Mouse (Mus musculus) urinary bladder, adult 18-20 months (tissue): ENCODE measurements around the gene Aspscr1.
"Not testable (repeated sequence)": the region's sequence is repeated elsewhere in the genome, so short reads cannot be mapped to it uniquely, and the experiment has no call there.

Experiments used
- DNase-seq, 2 experiments: peaks; one replicate each; pipeline ENCODE4 v3.0.0; 2022; ENCODE audit warnings: low spot score in 2 of 2, mixed read lengths in 2 of 2

Aspscr1 gene

DNA sequence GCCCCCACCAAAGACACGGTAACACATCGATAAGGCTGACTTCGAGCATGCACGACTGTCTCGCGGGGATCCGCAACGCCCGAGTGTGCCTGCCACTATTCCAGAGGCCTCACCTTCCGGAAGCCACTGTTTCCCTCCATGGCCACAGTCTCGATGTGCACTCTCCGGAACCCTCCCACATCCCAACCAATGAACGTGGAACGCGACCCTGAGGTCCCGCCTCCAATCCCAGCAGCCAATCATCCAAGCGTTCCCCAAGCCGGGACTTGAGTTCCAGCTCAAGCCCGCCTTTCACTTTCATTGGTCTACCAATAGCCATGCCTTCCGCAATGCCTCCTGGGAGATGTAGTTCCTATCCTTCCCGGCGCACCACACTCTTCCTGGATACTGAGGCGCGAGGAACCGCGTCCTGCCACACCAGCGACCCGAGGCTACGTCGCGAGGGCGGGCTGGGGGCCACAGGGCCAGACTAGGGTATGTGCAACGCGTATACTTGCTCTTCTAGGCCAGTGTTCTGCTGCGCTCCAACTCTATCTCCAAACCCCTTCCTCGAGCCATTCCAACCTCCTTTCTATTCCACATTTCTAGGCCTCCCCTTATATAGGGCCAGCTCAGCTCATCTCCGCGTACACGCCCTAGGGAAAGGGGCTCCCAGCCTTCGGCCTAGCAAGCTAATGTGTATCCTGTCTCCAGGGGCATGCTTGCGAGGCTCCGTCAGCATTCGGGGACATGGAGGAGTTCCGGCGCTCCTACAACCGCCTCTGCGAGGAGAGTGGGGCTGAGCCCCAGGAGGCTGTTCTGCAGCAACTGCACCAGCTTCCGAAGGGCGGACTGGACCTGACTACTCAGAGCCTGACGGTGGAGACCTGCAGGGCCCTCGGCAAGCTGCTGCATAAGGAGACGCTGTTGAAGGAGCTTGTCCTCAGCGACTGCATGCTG lies 41.1 kb downstream of the Aspscr1 start, which contains the start of the genes Cenpx and Lrrc45:
Cenpx (minus strand) TSS at position 159 of the 939 bp plus-strand sequence.
Lrrc45 (plus strand) TSS at position 346 of the 939 bp plus-strand sequence.
- DNase-seq: peak; percentile 84 to 97

DNA sequence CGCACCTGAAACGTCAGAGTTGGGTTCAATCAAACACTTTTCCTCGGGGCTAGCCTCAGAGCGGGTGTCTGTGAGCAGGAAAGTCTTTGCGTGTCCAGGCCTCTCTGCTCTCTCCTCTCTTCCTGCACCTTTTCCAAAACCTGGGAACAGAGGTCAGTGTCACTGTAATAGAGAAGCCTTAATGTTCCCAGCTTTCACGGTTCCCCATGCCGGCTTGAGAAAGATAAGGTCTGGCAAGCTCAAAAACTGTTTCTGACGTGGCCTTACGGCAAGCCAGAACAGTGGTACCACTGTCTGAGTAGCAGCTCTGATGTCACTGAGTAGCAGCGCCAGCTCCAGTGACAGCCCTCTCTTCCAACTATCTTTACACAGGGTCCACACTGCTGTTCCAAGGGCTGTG lies 41.8 kb downstream of the Aspscr1 start:
- no peak for DNase-seq

DNA sequence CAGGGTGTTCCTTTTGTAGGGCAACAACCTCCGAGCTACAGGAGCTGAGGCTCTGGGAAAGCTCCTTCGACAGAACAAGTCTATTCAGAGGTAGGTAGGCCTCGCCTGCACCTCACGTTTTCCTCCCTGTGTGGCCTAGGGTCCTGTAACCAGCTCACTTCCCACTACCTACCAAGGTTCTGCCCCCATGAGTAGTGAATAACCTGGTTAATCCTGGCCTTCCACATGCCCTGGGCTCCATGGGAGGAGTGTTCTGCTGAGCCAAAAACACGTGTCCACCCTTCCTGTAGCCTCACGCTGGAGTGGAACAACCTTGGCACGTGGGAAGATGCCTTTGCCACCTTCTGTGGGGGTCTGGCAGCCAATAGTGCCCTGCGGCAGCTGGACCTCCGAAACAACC lies 42.4 kb downstream of the Aspscr1 start:
- DNase-seq: no peak

DNA sequence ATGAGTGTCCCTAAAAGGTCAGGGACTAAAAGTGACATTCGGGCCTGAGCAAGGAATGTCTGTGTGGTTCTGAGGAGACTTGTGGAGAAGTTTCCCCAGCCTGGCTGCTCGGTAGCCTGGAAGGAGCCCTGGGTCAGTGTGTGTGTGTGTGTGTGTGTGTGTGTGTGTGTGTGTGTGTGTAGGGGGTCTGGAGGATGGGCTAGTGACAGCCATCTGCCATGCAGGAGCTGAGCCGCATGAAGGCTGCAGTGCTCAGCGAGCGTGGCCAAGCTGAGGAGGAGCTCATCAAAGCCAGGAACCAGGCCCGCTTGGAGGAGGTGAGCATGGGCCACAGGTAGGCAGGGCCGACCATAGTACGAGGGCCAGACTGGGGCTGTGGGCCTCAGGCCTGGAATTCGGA lies 46.5 kb downstream of the Aspscr1 start:
- no peak for DNase-seq

DNA sequence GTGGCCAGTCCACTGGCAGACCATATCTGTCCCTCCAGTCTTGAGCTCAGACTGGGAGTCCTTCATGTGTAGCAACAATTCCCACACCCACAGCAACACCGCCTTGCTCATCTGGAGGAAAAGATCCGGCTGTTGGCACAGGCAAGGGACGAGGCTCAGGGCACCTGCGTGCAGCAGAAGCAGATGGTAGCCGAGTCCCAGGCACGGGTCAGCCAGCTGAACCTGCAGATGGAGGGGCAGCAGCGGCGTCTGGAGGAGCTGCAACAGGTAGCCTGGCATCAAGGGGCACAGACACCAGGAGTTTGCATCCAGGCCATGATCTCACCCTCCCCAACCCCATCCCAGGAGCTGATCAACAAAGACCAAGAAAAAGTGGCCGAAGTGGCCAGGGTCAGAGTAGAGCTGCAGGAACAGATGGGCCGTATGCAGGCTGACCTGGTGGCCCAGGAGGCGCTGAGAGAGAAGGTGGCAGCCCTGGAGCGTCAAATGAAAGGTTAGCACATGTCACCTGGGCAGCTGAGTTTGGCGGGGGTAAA lies 47.1 kb downstream of the Aspscr1 start:
- no peak for DNase-seq

DNA sequence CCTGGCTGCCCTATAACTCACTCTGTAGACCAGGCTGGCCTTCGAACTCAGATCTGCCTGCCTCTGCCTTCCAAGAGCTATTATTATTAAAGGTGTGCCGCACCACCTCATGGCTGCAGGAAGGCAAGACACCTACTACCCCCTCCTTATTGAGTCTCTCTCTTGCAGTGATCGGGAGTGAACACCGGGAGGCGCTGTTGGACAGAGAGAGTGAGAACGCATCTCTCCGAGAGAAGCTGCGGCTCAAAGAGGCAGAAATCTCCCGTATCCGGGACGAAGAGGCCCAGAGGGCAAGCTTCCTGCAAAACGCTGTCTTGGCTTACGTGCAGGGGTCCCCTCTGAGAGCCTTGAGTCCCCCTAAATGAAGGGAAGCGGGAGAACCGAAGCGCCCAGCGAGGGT lies 47.7 kb downstream of the Aspscr1 start:
- DNase-seq: peak; percentile 80 to 81

DNA sequence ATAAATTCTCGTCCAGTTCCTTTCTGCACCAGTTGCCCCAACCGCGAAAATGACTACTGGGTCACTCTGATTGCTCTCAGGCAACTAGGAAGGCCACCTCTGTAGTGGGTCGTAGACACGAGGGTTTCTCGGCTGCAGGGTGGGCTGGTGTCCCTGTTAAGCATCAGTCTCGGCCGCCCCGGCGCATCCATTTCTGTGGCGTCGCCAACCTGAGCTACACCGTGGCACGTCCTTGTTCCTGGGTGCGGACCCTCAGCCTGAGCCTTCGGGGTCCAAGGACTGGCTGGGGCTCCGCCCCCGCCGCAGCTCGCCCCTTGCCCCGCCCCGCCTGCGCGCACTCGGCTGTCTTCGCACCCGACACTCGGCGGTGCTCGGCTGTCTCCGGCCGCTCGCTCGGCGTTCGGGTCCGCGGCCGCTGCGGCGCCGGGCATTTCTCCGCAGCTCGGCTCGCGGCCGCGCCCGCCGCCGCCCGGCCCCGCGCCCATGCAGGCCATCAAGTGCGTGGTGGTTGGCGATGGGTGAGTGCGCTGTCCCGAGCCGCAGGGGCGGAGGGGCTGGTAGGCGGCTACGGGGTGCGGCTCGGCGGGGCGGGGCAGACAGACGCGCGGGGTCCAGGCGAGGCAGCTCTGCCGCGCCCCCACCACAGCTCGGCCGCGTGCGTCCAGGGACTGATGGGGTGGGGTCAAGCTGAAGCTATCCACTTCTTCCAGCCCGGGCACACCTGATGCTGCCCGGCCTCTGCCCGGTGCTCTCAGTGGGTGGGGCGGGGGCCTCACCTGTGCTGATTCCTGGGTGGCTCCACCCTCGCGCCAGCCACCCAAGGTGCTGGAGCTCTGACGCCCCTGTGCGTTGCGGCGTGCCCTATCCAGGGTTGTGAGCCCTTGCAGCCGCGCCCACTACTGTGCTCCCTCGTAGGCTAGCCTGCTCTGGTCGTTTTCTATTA lies 48.6 kb downstream of the Aspscr1 start, which contains the start of gene Rac3:
Rac3 (plus strand) TSS at position 347 of the 943 bp plus-strand sequence.
- DNase-seq: no peak

DNA sequence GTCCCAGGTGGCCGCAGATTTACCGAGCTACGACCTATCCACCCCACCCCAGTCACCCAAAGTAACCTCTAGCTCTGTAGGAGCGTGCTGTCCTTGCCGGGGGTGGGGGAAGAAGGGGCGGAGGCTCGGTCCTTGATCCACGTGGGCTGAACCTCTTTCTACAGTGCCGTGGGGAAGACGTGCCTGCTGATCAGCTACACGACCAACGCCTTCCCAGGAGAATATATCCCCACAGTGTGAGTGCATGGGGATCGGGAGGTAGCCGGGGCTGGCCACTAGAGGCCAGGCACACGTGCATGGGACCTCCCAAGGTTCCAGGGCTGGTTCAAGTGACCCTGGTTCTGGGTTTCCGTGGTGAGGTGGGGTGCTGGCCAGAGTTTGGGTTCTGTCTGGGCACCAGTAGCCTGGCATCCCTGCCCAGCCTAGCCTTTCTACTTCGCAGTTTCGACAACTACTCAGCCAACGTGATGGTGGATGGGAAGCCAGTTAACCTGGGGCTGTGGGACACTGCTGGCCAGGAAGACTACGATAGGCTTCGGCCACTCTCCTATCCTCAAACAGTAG lies 49.4 kb downstream of the Aspscr1 start:
- no peak for DNase-seq

DNA sequence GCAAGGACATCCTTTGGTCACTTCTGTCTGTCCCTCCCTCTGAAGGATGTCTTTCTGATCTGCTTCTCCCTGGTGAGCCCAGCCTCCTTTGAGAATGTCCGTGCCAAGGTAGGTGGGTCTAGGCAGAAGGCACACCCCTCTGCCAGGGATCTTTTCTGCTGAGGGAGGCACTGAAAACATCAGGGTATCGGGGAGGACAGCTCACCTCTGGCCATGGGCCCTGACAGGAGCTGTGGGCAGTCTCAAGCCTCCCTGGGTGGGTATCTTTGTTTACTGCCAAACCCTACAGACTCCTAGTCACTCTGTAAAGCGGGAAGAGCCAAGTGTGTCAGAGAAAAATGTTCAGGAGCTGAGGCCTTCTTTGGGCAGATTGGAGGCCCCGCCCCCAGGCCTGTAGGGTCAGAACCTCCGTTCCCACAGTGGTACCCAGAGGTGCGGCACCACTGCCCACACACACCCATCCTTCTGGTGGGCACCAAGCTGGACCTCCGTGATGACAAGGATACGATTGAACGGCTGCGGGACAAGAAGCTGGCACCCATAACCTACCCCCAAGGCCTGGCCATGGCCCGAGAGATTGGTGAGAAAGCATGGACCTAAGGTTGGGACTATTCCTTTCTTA lies 50.1 kb downstream of the Aspscr1 start:
- no peak for DNase-seq

DNA sequence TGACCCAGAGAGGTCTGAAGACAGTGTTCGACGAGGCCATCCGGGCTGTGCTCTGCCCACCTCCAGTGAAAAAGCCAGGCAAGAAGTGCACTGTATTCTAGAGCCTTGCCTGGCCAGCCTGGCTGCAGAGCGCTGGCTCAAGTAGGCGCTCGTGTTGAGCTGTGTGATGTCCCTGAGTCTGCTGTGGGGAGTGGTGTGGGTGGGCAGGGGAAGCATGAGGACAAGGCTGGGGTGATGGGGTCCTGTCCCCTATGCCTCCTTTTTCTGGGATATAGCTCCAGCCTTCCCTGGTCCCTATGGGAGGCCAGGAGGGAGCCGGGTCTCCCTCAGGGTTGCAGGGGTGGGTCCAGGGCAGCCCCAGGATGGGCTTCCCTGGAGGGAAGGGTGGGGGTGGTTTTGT lies 50.7 kb downstream of the Aspscr1 start:
- no peak for DNase-seq

DNA sequence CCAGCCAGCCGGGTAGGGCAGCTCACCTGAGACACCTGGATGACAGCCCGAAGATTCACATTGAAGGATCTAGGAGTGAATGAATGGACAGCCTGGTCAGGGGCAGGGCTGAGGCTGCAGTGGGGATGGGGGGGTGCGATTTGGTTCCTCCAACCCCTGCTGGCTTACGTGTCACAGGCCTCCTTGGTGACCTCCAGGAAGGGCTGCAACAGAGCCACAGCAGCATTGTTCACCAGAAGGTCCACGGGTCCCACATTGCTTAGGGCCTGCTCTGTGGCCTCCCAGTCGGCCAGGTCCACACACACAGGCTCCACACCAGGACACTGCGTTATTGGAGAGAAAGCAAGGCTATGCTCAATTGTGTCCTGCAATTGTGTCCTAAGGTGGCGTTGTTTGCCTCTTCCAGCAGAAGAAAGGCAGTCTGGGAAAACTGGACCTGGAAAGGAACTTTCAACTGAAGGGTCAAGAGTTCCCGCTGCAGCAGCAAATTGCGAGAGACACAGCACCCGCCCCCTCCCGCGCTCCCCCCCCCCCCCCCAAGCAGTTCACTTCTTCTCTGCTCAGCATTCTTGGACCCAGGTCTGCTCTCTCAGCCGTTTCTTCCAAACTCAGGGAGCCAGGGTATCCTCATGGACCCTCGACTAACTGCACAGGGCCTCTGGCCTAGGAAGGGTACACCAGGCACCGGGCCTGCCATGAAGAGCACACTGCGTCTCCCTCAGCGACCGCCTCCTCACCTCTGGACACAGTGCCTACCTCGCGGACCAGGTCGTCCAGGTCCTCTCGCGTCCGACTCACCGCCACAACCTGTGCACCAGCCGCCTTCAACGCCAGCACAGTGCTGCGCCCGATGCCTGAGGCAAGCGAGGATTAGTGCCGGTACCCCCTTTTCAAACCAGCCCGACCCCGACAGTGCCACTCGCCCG lies 53.7 kb downstream of the Aspscr1 start:
- no peak for DNase-seq

DNA sequence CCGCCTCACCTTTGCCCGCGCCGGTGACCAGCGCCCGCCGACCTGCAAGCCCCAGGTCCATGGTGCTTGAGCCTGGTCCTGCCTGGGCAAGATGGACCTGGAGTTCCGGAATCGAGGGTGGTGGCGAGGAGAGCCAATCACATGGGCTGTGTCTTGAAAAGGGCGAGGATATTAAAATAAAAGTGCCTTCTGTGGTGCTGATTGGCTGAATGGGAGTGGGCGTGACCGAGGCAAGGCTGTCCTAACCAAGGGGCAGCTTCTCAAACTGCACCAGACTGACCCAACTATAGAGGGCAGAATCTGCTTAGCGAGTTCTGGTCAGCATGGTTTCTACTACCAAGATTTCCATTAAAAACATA lies 54.4 kb downstream of the Aspscr1 start, which contains the start of gene Dcxr:
Dcxr (minus strand) TSS at position 113 of the 359 bp plus-strand sequence.
- DNase-seq: peak; percentile 76 to 89

DNA sequence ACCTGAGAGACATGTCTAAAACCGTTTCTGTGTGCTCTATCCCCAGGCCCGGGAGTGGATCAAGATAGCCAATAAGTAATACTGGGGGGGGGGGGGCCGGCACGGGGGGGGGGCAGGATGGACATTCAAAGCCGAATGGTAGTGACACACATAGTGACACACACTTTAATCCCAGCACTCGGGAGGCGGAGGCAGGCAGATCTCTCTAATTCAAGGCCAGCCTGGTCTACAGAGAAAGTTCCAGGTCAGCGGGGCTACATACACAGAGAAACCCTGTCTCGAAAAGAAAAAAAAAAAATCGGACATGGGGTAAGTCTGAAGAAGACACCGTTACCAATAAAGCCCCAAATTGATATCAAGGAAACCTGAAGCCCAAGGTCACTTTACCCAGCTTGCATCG lies 54.8 kb downstream of the Aspscr1 start:
- no peak for DNase-seq

DNA sequence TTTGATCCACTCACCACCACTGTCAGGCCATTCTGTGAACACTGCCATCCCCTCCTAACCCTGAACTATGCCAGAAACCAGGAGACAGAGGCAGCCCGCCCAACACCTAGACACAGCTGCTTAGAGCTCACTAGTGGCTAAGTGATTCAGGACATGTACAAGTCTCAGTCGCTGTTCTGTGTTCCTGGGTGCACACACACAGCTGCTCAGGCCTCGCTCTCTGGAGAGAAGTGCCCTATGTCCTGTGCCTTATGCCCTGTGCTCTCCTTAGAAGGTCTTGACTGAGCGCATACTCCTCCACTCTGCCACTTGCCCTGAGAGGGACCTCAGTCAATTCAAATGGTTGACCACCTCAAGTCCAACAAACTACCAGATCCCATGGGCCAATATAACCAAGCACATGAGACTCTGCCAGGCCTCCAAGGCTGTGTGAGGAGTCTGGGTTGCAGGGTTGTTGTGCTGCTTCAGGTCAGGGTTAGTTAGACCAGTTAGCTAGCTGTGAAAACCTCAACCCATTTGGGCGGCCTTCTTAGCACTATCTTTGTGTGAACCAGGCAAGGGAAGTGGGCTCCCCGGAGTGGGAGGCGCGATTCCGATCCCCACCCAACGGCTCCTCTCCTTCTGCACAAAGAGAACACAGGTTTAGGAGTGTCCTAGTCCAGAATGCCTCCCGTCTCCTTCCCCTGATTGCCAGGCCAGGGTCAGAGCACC lies 55.9 kb downstream of the Aspscr1 start:
- no peak for DNase-seq

DNA sequence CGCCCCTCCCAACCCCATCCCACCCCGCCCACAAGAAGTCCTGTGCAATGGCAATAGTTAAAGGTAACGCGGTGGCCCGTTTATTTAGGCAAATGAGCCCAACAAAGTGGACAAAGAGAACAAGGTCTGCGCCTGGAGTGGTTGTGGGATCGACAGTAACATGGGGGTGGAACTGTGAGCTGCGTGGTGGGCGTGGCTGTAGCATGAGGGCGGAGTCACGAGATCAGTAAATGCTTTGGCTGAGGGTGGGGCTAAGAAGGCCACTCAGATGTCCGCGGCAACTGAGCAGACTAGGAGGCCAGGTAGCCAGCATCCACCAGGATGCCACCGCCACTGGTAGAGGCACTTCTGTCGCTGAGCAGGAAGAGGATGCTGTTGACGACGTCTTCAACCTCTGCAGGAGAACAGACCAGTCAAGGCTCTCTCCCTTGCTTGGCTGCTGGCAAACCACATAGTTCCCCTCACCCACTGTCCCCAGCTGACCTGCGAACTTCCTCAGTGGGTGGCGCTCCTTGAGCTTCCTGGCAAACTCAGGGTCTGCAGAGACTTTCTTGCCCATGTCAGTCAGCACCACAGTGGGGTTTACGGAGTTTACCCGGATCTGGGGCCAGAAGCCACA lies 56.8 kb downstream of the Aspscr1 start:
- DNase-seq: not testable (repeated sequence)

DNA sequence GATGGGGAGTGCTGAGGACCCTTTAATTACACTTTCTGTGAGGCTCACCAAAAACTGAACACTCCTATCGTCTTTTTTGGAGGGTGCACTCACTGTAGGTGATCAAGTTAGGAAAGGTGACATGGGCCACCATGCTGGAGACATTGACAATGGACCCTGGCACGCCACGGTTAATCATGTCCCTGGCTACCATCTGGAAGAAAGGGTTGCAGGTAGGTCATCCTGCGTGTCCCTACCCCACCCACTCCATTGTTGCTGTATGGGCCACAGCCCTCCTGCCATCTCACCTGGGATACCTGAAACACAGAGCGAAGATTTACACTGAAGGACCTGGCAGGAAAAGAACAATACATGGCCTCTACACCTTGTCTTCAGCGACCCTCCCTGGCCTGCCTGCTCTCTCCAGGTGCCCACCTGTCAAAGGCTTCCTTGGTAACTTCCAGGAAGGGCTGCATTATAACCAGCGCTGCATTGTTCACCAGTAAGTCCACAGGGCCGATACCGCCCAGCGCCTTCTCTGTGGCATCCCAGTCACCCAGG lies 57.6 kb downstream of the Aspscr1 start:
- no peak for DNase-seq

DNA sequence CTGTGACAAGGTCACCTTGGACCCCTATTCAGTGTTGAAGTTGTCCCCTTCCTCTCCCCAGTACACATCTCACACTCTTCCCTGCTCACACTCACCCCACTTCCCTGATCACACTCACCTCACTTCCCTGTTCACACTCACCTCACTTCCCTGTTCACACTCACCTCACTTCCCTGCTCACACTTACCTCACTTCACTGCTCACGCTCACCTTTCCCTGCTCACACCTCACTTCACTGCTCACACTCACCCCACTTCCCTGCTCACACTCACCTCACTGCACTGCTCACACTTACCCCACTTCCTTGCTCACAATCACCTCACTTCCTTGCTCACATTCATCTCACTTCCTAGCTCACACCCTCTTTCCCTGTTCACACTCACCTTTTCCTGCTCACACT lies 58.6 kb downstream of the Aspscr1 start:
- no peak for DNase-seq

DNA sequence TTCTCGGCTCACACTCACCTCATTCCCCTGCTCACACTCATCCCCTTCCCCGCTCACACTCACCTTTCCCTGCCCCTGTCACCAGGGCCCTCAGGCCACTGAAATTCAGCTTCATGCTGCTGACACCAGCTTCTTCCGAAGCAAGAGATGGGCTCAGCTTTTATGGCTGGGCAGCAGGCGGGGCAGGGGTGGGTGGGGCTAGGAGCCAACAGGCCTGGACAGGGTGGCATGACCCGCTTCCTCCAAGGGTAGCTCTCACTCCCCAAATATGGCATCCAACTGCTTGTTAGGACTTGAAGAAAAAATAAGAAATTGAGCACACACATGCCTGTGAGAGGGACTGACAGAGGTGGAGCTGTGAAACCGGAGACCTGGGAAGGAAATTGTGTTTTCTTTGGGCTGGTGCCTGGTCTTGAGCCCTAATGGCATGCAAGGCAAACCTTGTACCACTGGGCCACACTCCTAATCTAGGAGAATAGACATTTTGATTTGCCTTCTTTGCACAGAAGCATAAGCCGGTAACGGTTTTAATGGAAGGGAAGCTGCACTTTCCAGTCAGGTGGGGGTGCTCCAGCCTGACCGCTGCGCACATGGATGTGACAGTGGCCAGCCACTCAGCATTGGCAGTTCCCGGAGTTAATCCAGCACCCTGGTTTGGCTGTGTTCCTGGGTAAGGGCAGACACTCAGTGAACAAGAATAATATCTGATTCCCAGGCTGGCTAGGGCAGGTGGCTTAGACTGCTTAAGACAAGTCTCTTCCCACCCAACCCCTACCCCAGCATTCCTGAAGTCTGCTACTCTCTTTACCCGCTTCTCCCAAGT lies 59.3 kb downstream of the Aspscr1 start, which contains the start of gene Cbr2:
Cbr2 (minus strand) TSS at position 257 of the 823 bp plus-strand sequence.
- peak; percentile 40 to 64 for DNase-seq
